Mouse (Mus musculus): ENCODE measurements around the gene Tfb2m.
"Not testable (repeated sequence)": the region's sequence is repeated elsewhere in the genome, so short reads cannot be mapped to it uniquely, and the experiment has no call there.

- not testable (repeated sequence) for TF ChIP-seq CTCF (IDR thresholded peaks at IDR 0.05; ENCODE audit: control insufficient read depth, insufficient read depth, low read length)
- TF ChIP-seq POLR2A (IDR thresholded peaks at IDR 0.05; ENCODE audit: borderline replicate concordance, control insufficient read depth, low read depth, low read length): peak; percentile 87; the same call in 1 of the 2 replicates
Measured at GRCm38 (mm10) chr1:179545768-179546550, at the start of gene Tfb2m, which contains the start of gene Cnst.

Data from bone marrow, adult 2 months (tissue).